Mouse (Mus musculus): Measurements from ENCODE around the gene Rab15.
"Not testable (repeated sequence)": the region's sequence is repeated elsewhere in the genome, so short reads cannot be mapped to it uniquely, and the experiment has no call there.

Rab15 gene

GRCm38 (mm10) chr12:76822651-76823041, at the start of gene Rab15:
Gene Rab15, minus strand, starts transcription at chr12:76822908.
- no peak for DNase-seq (ENCODE audit: low read depth, low spot score)

GRCm38 (mm10) chr12:76869561-76869960, 46.9 kb upstream of the Rab15 start:
- DNase-seq (ENCODE audit: low read depth, low spot score), result no peak

GRCm38 (mm10) chr12:76868463-76869198, 45.9 kb upstream of the Rab15 start:
- DNase-seq (ENCODE audit: low read depth, low spot score), result no peak

- peak; percentile 59 for DNase-seq (ENCODE audit: low read depth, low spot score)
These were observed 45.0 kb upstream of the Rab15 start for GRCm38 (mm10) chr12:76867586-76868280.

- DNase-seq (ENCODE audit: low read depth, low spot score), result no peak
These were observed 42.6 kb upstream of the Rab15 start for GRCm38 (mm10) chr12:76865266-76865665.

GRCm38 (mm10) chr12:76863651-76864050, 40.9 kb upstream of the Rab15 start:
- DNase-seq (ENCODE audit: low read depth, low spot score), result peak; percentile 88

GRCm38 (mm10) chr12:76858788-76859187, 36.1 kb upstream of the Rab15 start:
- DNase-seq (ENCODE audit: low read depth, low spot score), result not testable (repeated sequence)

- DNase-seq (ENCODE audit: low read depth, low spot score), result no peak
These were observed 34.4 kb upstream of the Rab15 start for GRCm38 (mm10) chr12:76857087-76857486.

GRCm38 (mm10) chr12:76853378-76854142, 30.9 kb upstream of the Rab15 start:
- DNase-seq (ENCODE audit: low read depth, low spot score), result no peak

- no peak for DNase-seq (ENCODE audit: low read depth, low spot score)
These were observed 29.7 kb upstream of the Rab15 start for GRCm38 (mm10) chr12:76852419-76852818.

GRCm38 (mm10) chr12:76844346-76845061, 21.8 kb upstream of the Rab15 start:
- DNase-seq (ENCODE audit: low read depth, low spot score), result no peak

GRCm38 (mm10) chr12:76840081-76840480, 17.4 kb upstream of the Rab15 start:
- no peak for DNase-seq (ENCODE audit: low read depth, low spot score)

- DNase-seq (ENCODE audit: low read depth, low spot score), result no peak
These were observed 16.6 kb upstream of the Rab15 start for GRCm38 (mm10) chr12:76839298-76839697.

GRCm38 (mm10) chr12:76837844-76838650, 15.3 kb upstream of the Rab15 start:
- peak; percentile 45 for DNase-seq (ENCODE audit: low read depth, low spot score)

- DNase-seq (ENCODE audit: low read depth, low spot score), result peak; percentile 98
These were observed 14.6 kb upstream of the Rab15 start for GRCm38 (mm10) chr12:76837101-76837843.

- peak; percentile 67 for DNase-seq (ENCODE audit: low read depth, low spot score)
These were observed 10.0 kb upstream of the Rab15 start for GRCm38 (mm10) chr12:76832704-76833103.

GRCm38 (mm10) chr12:76825283-76825682, 2.6 kb upstream of the Rab15 start:
- DNase-seq (ENCODE audit: low read depth, low spot score), result no peak

- DNase-seq (ENCODE audit: low read depth, low spot score), result no peak
These were observed 582 bp downstream of the Rab15 start for GRCm38 (mm10) chr12:76822002-76822650.

GRCm38 (mm10) chr12:76820615-76821014, 2.1 kb downstream of the Rab15 start:
- DNase-seq (ENCODE audit: low read depth, low spot score), result no peak

- no peak for DNase-seq (ENCODE audit: low read depth, low spot score)
These were observed 2.9 kb downstream of the Rab15 start for GRCm38 (mm10) chr12:76819816-76820215.
